Mouse (Mus musculus) limb, embryonic 13.5 days (tissue): ENCODE measurements around the gene Bst2. TPM values are rescaled to one million over a fixed set of nuclear protein-coding genes. Genes with fewer than 3 reads are reported as not detected.

Experiments used
- ATAC-seq: fragments of 200-750 bp; cut with Nextera tagmentation; 2 replicates; pipeline ENCODE4 v1.8.0; 2017; ENCODE audit warnings: low read depth, moderate number of reproducible peaks, moderate TSS enrichment; ENCODE audit not compliant: low FRiP score
- H3K27ac ChIP-seq: fragments of 300-500 bp; sonication (generic); 2 replicates; pipeline ENCODE4 v1.5.1; 2015; ENCODE audit warnings: inconsistent platforms, mild to moderate bottlenecking, moderate library complexity
- H3K27me3 ChIP-seq: fragments of 300-500 bp; sonication (generic); 2 replicates; pipeline ENCODE4 v1.6.1; 2015; ENCODE audit warnings: mild to moderate bottlenecking, inconsistent platforms
- H3K36me3 ChIP-seq: fragments of 300-500 bp; sonication (generic); 2 replicates; pipeline ENCODE4 v1.6.1; 2015; ENCODE audit warnings: inconsistent platforms, mild to moderate bottlenecking, moderate library complexity
- H3K4me1 ChIP-seq: fragments of 300-500 bp; sonication (generic); 2 replicates; pipeline ENCODE4 v1.6.1; 2015; ENCODE audit warnings: inconsistent platforms
- H3K4me2 ChIP-seq: fragments of 300-500 bp; sonication (generic); replicated peaks from 2 replicates; pipeline ENCODE4 v1.6.1; 2015; ENCODE audit warnings: inconsistent platforms, mild to moderate bottlenecking, moderate library complexity
- H3K4me3 ChIP-seq: fragments of 300-500 bp; sonication (generic); 2 replicates; pipeline ENCODE4 v1.5.1; 2015; ENCODE audit warnings: moderate library complexity, mild to moderate bottlenecking, inconsistent platforms
- H3K9ac ChIP-seq: fragments of 300-500 bp; sonication (generic); 2 replicates; pipeline ENCODE4 v1.6.1; 2015; ENCODE audit warnings: mild to moderate bottlenecking, inconsistent platforms
- H3K9me3 ChIP-seq: fragments of 300-500 bp; sonication (generic); 2 replicates; pipeline ENCODE4 v1.6.1; 2016; ENCODE audit warnings: inconsistent platforms
- WGBS: fragments of 180-500 bp; shearing (Covaris S2); methylation state at CpG from one replicate; pipeline ENCODE4 v1.1.7; 2015; 5-methylcytosine and 5-hydroxymethylcytosine counted together
- polyA plus RNA-seq: library from polyadenylated mRNA; unstranded; fragments of >200 nt; fragmentation: Nextera tagmentation; extraction: Ambion mirVana; gene quantifications from 2 replicates; pipeline ENCODE4 v1.2.1, GENCODE M21; 2015

The Bst2 gene
- polyA plus RNA-seq, 1 experiment from 2014 or later = 21.0 TPM

- Histone ChIP-seq H3K4me3 (peak within 1 kb of the TSS; percentile 43), H3K27me3 (peaks cover 87% of the 10 kb centered on the region), H3K4me1 (peaks cover 20% of the 10 kb centered on the region), H3K27ac (no peak within 1 kb of the TSS), H3K36me3 (no peaks in the 10 kb centered on the region), H3K9ac (peak within 1 kb of the TSS; percentile 56; the same call in 1 of the 2 replicates), H3K4me2 (peak within 1 kb of the TSS; percentile 67), H3K9me3 (no peaks in the 10 kb centered on the region)
- 4% methylated on average over 70 of the region's 70 CpGs for WGBS
- ATAC-seq = peak; percentile 1; the same call in 1 of the 2 replicates
These were observed 21.1 kb upstream of the Bst2 start, which contains the start of gene Tmem221 for GRCm38 (mm10) chr8:71558071-71558957. TSS of gene Tmem221 (minus strand) at chr8:71558871.

GRCm38 (mm10) chr8:71554644-71555043, 17.4 kb upstream of the Bst2 start:
- 84% methylated on average over 2 of the region's 2 CpGs for WGBS
- ATAC-seq = no peak
- H3K27me3 ChIP-seq = peaks cover 50% of the 10 kb centered on the region

GRCm38 (mm10) chr8:71554001-71554400, 16.7 kb upstream of the Bst2 start:
- Histone ChIP-seq H3K9me3 (no peaks in the 10 kb centered on the region), H3K9ac (no peak overlapping the region), H3K27me3 (peaks cover 44% of the 10 kb centered on the region), H3K36me3 (no peaks in the 10 kb centered on the region), H3K4me1 (peaks cover 9% of the 10 kb centered on the region), H3K27ac (no peak overlapping the region), H3K4me2 (no peak overlapping the region), H3K4me3 (no peak overlapping the region)
- ATAC-seq = no peak
- 69% methylated on average over 6 of the region's 6 CpGs for WGBS

More at GRCm38 (mm10) chr8:71554644-71555043, 17.4 kb upstream of the Bst2 start:
- no peak overlapping the region for H3K9ac ChIP-seq
- H3K4me3 ChIP-seq = no peak overlapping the region
- no peaks in the 10 kb centered on the region for H3K9me3 ChIP-seq
- H3K36me3 ChIP-seq = no peaks in the 10 kb centered on the region
- no peak overlapping the region for H3K4me2 ChIP-seq
- no peak overlapping the region for H3K27ac ChIP-seq
- peaks cover 10% of the 10 kb centered on the region for H3K4me1 ChIP-seq

- peaks cover 32% of the 10 kb centered on the region for H3K27me3 ChIP-seq
- H3K9ac ChIP-seq = no peak overlapping the region
- no peak for ATAC-seq
- H3K36me3 ChIP-seq = peaks cover 10% of the 10 kb centered on the region
- WGBS = 43% methylated on average over 6 of the region's 6 CpGs
- H3K9me3 ChIP-seq = no peaks in the 10 kb centered on the region
- H3K27ac ChIP-seq = no peak overlapping the region
- no peak overlapping the region for H3K4me2 ChIP-seq
- no peak overlapping the region for H3K4me3 ChIP-seq
- H3K4me1 ChIP-seq = no peaks in the 10 kb centered on the region
These were observed 15.5 kb upstream of the Bst2 start for GRCm38 (mm10) chr8:71552770-71553169.

GRCm38 (mm10) chr8:71550754-71551153, 13.5 kb upstream of the Bst2 start:
- H3K36me3 ChIP-seq = peaks cover 29% of the 10 kb centered on the region
- no peak overlapping the region for H3K9ac ChIP-seq
- H3K27me3 ChIP-seq = peaks cover 11% of the 10 kb centered on the region
- no peak overlapping the region for H3K4me3 ChIP-seq
- H3K9me3 ChIP-seq = no peaks in the 10 kb centered on the region
- no peaks in the 10 kb centered on the region for H3K4me1 ChIP-seq
- no peak overlapping the region for H3K27ac ChIP-seq
- no peak overlapping the region for H3K4me2 ChIP-seq
- WGBS = 76% methylated on average over 7 of the region's 7 CpGs
- ATAC-seq = no peak

- Histone ChIP-seq H3K9me3 (no peaks in the 10 kb centered on the region), H3K4me2 (no peak overlapping the region), H3K9ac (no peak overlapping the region), H3K27ac (no peak overlapping the region), H3K27me3 (no peaks in the 10 kb centered on the region), H3K36me3 (peaks cover 37% of the 10 kb centered on the region), H3K4me3 (no peak overlapping the region), H3K4me1 (peaks cover 8% of the 10 kb centered on the region)
- ATAC-seq = no peak
- 88% methylated on average over 7 of the region's 7 CpGs for WGBS
These were observed 10.3 kb upstream of the Bst2 start for GRCm38 (mm10) chr8:71547590-71547989.

GRCm38 (mm10) chr8:71545053-71545452, 7.8 kb upstream of the Bst2 start:
- no peak for ATAC-seq
- H3K9ac ChIP-seq = no peak overlapping the region
- H3K27ac ChIP-seq = no peak overlapping the region
- WGBS = 86% methylated on average over 11 of the region's 11 CpGs
- H3K9me3 ChIP-seq = no peaks in the 10 kb centered on the region
- H3K4me1 ChIP-seq = peaks cover 8% of the 10 kb centered on the region
- peaks cover 37% of the 10 kb centered on the region for H3K36me3 ChIP-seq
- no peak overlapping the region for H3K4me3 ChIP-seq
- 0 out of 2 replicates have a peak, but pooled peaks cover under 1% of the 10 kb centered on the region for H3K27me3 ChIP-seq
- no peak overlapping the region for H3K4me2 ChIP-seq

GRCm38 (mm10) chr8:71543755-71544154, 6.5 kb upstream of the Bst2 start:
- Histone ChIP-seq H3K27ac (no peak overlapping the region), H3K4me3 (peak overlapping the region; percentile 82), H3K9ac (peak overlapping the region; percentile 79), H3K9me3 (no peaks in the 10 kb centered on the region), H3K4me1 (peaks cover 8% of the 10 kb centered on the region), H3K4me2 (peak overlapping the region; percentile 79), H3K27me3 (0 out of 2 replicates have a peak, but pooled peaks cover 3% of the 10 kb centered on the region), H3K36me3 (peaks cover 36% of the 10 kb centered on the region)
- 86% methylated on average over 9 of the region's 9 CpGs for WGBS
- ATAC-seq = no peak

GRCm38 (mm10) chr8:71542632-71543343, 5.5 kb upstream of the Bst2 start, which contains the start of gene Mvb12a:
TSS of gene Mvb12a (plus strand) at chr8:71542922.
- WGBS = under 1% methylated on average over 53 of the region's 55 CpGs
- ATAC-seq = peak; percentile 95
- Histone ChIP-seq H3K9ac (peak within 1 kb of the TSS; percentile 79), H3K36me3 (peaks cover 27% of the 10 kb centered on the region), H3K4me2 (peak within 1 kb of the TSS; percentile 79), H3K27ac (no peak within 1 kb of the TSS), H3K4me3 (peak within 1 kb of the TSS; percentile 82), H3K4me1 (peaks cover 14% of the 10 kb centered on the region), H3K27me3 (0 out of 2 replicates have a peak, but pooled peaks cover 3% of the 10 kb centered on the region), H3K9me3 (no peaks in the 10 kb centered on the region)

GRCm38 (mm10) chr8:71535663-71536062, 1.6 kb downstream of the Bst2 start:
- Histone ChIP-seq H3K27me3 (peaks cover 10% of the 10 kb centered on the region; the same call in 1 of the 2 replicates), H3K4me1 (peaks cover 13% of the 10 kb centered on the region), H3K36me3 (no peaks in the 10 kb centered on the region), H3K27ac (no peak overlapping the region), H3K4me2 (no peak overlapping the region), H3K9ac (no peak overlapping the region), H3K9me3 (no peaks in the 10 kb centered on the region), H3K4me3 (no peak overlapping the region)
- 56% methylated on average over 5 of the region's 5 CpGs for WGBS
- no peak for ATAC-seq

GRCm38 (mm10) chr8:71534263-71534810, 2.9 kb downstream of the Bst2 start:
- Histone ChIP-seq H3K4me3 (no peak overlapping the region), H3K4me1 (peaks cover 13% of the 10 kb centered on the region), H3K27ac (no peak overlapping the region), H3K36me3 (no peaks in the 10 kb centered on the region), H3K4me2 (no peak overlapping the region), H3K27me3 (peaks cover 7% of the 10 kb centered on the region; the same call in 1 of the 2 replicates), H3K9me3 (no peaks in the 10 kb centered on the region), H3K9ac (no peak overlapping the region)
- 39% methylated on average over 3 of the region's 3 CpGs for WGBS
- no peak for ATAC-seq
